Mouse (Mus musculus): ENCODE data around the gene Gm19668.
A peak's percentile ranks its signal among the peaks of the same experiment; 100 is the strongest.
"Not testable (repeated sequence)": the region's sequence is repeated elsewhere in the genome, so short reads cannot be mapped to it uniquely, and the experiment has no call there.

Gm19668 gene

DNA sequence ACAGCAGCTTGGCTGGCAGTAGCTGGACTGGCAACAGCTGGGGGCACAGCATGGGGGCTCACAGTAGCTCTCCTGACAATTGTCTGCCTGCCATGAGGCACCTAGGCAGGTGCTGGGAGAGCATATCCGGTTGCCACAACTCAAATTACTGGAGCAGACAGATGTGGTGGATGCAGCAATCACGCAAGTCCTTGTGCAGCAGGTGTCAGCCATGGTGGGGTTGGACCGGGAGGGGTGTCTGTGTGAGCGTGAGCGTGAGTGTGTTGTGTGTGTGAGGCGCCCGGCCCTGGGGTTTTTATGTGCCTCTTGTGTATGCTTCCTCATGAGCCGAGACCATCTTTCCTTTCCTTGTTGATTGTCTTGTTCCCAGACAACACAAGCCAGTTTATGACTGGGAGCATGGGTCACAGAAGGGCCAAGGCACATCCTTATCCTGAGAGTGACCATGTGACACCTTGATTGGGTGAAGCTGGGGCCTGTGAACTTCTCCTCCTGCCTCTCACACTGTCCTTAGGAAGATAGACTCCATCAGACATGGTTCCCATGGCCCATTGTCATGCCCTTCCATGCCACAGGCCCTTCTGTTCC is at the start of gene Gm19668:
Gene Gm19668 (minus strand): TSS at position 213 of the 588 bp plus-strand sequence.
- DNase-seq (ENCODE audit: low spot score) = no peak

GRCm38 (mm10) chr10:77847538-77847937 is 48.6 kb upstream of the Gm19668 start:
- DNase-seq (ENCODE audit: low spot score) = no peak

GRCm38 (mm10) chr10:77846961-77847360 is 48.0 kb upstream of the Gm19668 start:
- no peak for DNase-seq (ENCODE audit: low spot score)

- no peak for DNase-seq (ENCODE audit: low spot score)
These were observed 47.6 kb upstream of the Gm19668 start, which contains the start of gene Gm36176 for GRCm38 (mm10) chr10:77846503-77846902. Gene Gm36176 (plus strand): TSS chr10:77846803.

- no peak for DNase-seq (ENCODE audit: low spot score)
These were observed 40.1 kb upstream of the Gm19668 start for GRCm38 (mm10) chr10:77839006-77839405.

DNA sequence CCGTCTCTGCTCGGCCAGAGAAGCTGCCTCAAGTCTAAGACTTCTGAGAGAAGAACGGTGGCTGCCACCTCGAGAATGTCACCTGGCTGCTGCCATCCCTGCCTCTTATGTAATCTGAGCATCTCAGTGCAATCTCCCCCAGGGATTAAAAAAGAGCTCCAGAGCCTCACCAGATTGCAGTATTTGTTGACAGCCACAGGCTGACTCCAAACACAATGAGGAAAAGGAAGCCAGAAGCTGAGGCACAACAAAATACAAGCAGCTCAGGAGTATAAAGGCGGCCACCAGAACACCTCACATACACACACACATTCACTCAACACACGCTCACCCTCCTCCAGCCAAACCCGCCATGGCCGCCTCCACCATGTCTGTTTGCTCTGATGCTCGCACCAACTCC is 36.7 kb upstream of the Gm19668 start, which contains the start of gene Krtap10-10:
Gene Krtap10-10 (plus strand): TSS at position 301 of the 400 bp plus-strand sequence.
- no peak for DNase-seq (ENCODE audit: low spot score)

GRCm38 (mm10) chr10:77826951-77827350 is 28.0 kb upstream of the Gm19668 start, which contains the start of gene Krtap10-4:
Gene Krtap10-4 (minus strand): TSS chr10:77827095.
- DNase-seq (ENCODE audit: low spot score) = no peak

DNA sequence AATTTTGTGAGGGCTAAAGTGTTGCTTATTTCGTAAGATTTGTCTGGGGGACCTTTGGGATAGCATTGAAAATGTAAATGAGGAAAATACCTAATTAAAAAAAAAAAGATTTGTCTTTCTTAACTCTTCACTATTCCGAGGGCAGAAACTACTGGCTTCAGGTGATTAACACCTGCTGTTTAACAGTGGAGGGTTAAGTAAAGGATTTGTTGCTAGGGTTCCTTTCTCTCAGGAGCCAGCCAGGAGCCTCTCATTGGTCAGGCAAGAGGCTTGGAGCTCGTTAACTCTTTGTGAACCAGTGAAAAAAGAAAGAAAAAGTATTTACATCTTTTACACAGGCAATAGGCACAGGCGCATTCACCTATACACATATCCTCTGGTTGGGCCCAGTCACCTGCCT is 20.3 kb upstream of the Gm19668 start:
- DNase-seq (ENCODE audit: low spot score) = no peak

- peak; percentile 3 for DNase-seq (ENCODE audit: low spot score)
These were observed 19.6 kb upstream of the Gm19668 start for GRCm38 (mm10) chr10:77818523-77818922.

GRCm38 (mm10) chr10:77815514-77815913 is 16.6 kb upstream of the Gm19668 start:
- DNase-seq (ENCODE audit: low spot score) = peak; percentile 54

- DNase-seq (ENCODE audit: low spot score) = no peak
These were observed 15.4 kb upstream of the Gm19668 start, which contains the start of gene Gm2696 for GRCm38 (mm10) chr10:77814382-77814781. Gene Gm2696 (plus strand): TSS chr10:77814682.

GRCm38 (mm10) chr10:77811743-77812142 is 12.8 kb upstream of the Gm19668 start, which contains the start of gene Gm9507:
Gene Gm9507 (minus strand): TSS chr10:77811843.
- DNase-seq (ENCODE audit: low spot score) = no peak

- DNase-seq (ENCODE audit: low spot score) = no peak
These were observed 5.2 kb upstream of the Gm19668 start for GRCm38 (mm10) chr10:77804095-77804494.

DNA sequence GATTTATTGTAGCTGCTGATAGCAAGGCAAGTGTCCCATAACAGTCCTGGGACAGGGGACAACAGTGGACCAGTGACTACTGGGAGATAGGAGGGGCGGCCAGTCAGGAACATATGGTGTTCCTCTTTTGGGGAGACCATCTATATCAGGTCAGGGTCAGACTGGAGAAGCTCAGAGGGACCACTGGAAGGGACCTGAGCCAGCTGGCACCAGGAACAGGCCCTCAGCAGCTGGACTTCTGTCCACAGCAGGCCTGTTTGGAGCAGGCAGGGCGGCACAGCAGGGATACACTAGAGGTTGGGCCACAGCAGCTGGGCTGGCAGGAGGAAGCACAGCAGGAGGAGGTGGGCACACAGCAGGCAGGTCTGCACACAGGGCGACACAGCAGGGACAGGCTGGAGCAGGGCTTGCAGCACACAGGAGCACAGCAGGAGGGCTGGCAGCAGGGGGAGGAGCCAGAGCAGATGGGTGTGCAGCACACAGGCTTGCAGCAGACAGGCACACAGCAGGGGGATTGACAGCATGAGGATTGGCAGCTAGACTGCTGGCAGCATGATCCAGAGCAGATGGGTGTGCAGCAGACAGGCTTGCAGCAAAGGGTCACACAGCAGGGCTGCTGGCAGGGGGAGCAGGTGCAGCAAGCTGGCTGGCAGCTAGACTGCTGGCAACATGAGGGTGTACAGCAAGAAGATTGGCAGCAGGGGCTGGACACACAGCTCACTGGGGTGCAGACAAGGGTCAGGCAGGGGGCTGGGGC is 591 bp downstream of the Gm19668 start:
- not testable (repeated sequence) for DNase-seq (ENCODE audit: low spot score)

DNA sequence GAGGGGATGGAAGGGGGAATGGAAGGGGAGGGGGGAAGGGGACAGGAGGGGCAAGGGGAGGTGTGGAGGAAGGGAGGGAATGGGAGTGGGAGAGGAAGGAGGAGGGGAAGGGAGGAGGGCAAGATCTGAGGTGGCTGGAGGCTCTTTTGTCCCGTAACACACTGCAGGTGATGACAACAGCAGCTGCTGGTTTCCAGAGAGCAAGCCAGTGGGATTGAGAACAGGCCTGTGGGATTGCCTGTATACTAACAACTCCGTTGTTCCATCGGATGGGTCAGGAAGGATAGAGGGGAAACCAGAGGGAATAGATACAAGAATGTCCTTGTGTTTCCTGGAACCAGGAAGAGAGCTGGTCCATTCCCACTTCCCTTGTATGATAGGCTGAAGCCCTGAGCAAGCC is 1.3 kb downstream of the Gm19668 start:
- no peak for DNase-seq (ENCODE audit: low spot score)

DNA sequence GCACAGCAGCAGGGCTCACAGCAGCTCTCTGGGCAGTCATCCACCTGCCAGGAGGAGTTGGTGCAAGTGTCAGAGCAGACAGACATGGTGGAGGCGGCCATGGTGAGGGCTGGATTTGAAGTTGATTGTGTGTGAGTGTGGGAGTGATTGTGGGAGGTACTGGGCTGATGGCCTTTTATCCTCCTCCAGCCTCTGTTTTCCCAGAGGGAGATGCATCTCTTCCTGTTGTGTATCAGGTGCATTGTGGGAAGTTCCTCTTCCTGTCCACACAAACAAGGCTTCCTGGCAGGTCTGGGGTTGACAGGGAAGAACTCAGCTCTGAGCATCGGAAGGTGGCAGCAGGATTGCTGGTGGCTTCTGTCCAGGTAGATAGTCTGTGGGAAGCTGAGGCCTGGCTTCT is 4.0 kb downstream of the Gm19668 start, which contains the start of gene Gm9639:
Gene Gm9639 (minus strand): TSS at position 101 of the 400 bp plus-strand sequence.
- no peak for DNase-seq (ENCODE audit: low spot score)

GRCm38 (mm10) chr10:77788621-77789020 is 10.3 kb downstream of the Gm19668 start:
- DNase-seq (ENCODE audit: low spot score) = no peak

DNA sequence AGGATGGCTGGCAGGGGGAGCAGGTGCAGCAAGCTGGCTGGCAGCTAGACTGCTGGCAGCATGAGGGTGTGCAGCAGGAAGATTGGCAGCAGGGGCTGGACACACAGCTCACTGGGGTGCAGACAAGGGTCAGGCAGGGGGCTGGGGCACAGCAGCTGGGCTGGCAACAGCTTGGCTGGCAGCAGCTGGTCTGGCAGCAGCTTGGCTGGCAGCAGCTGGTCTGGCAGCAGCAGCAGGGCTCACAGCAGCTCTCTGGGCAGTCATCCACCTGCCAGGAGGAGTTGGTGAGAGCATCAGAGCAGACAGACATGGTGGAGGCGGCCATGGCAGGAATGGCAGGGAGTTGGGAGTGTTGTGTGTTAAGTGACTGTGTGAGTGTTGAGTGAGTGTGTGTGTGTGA is 11.1 kb downstream of the Gm19668 start, which contains the start of gene Gm7137:
Gene Gm7137 (minus strand): TSS at position 325 of the 400 bp plus-strand sequence.
- not testable (repeated sequence) for DNase-seq (ENCODE audit: low spot score)

- DNase-seq (ENCODE audit: low spot score) = not testable (repeated sequence)
These were observed 15.5 kb downstream of the Gm19668 start for GRCm38 (mm10) chr10:77783396-77783795.

DNA sequence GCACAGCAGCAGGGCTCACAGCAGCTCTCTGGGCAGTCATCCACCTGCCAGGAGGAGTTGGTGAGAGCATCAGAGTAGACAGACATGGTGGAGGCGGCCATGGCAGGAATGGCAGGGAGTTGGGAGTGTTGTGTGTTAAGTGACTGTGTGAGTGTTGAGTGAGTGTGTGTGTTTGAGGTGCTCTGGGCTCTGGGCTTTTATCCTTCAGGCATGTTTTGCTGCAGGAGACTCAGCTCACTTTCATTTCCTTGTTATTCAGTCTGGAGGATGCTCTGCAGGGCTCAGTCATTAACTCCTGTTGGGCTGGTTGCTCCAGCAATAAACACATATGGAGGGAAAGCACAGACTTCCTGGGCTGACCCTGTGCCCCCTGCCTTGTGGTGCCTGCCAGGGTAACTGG is 16.5 kb downstream of the Gm19668 start, which contains the start of gene Gm3250:
Gene Gm3250 (minus strand): TSS at position 101 of the 400 bp plus-strand sequence.
- DNase-seq (ENCODE audit: low spot score) = not testable (repeated sequence)

GRCm38 (mm10) chr10:77776844-77777243 is 22.1 kb downstream of the Gm19668 start, which contains the start of gene Gm7138:
Gene Gm7138 (minus strand): TSS chr10:77776944.
- DNase-seq (ENCODE audit: low spot score) = not testable (repeated sequence)

DNA sequence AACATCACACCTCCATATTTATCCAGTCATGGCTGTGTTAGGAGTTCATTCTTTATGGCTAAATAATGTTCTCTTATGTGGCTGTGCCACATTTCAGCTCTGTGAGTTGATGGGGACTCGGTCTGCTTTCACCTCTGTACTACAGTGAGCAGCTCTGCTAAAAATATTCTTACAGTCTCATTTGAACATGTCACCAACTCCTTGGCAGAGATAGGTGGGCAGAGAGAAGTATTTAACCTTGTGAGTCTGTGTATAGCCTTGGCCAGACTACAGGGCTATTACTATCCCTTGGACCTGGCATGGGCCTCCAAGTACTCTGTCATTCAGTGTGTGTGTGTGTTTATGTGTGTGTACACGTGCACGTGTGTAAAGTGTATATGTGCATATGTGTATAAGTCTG is 26.8 kb downstream of the Gm19668 start:
- DNase-seq (ENCODE audit: low spot score) = not testable (repeated sequence)

- not testable (repeated sequence) for DNase-seq (ENCODE audit: low spot score)
These were observed 27.7 kb downstream of the Gm19668 start, which contains the start of gene Gm3238 for GRCm38 (mm10) chr10:77771225-77771624. Gene Gm3238 (minus strand): TSS chr10:77771325.
